Mouse (Mus musculus) lung, adult 10 weeks (tissue): ENCODE results near the gene Olfr380. TPM values are rescaled to one million over a fixed set of nuclear protein-coding genes. Genes with fewer than 3 reads are reported as not detected.

Experiments used
- polyA plus RNA-seq: library from polyadenylated mRNA; stranded (reverse); fragments of 350-450 nt; fragmentation: Illumina TruSeq; extraction: RNeasy Lipid Tissue Mini Kit (QIAGEN cat#74804); gene quantifications from one replicate; pipeline ENCODE4 v1.2.3, GENCODE M21; 2014; ENCODE audit warnings: low read depth, low replicate concordance; ENCODE audit not compliant: insufficient read depth

Olfr380 gene
- not detected for polyA plus RNA-seq

DNA sequence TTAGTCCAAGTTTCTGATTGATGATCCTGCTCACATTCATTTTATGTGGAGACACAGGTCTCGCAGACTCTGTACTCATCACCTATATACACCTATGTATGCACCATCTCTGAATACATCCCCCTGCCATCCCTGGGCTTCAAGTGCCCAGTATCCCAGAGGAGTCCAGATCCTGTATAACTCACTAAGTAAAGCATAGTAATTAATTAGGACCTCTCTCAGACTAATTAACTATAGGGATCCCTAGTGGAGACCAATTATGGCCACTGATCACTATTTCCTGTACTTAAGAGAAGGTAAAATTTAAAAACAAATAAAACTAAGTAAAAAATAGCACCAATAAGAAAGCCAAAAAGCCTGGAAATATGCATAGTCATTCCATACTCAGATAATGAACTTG lies at the start of gene Olfr380:
Olfr380 (minus strand) TSS at position 101 of the 400 bp plus-strand sequence.

DNA sequence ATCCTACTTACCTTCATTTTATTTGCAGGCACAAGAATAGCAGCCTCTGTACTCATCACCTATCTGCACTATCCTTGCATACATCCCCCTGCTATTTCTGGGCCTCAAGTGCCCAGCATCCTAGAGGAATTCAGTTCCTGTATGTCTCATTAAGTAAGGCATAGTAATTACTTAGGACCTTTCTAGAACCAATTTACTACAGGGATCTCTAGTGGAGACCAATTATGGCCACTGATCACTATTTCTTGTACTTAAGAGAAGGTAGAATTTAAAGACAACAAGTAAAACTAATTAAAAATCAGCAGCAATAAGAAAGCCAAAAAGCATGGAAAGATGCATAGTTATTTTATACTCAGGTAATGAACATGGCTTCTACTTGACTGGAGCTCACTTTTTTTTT lies 34.2 kb upstream of the Olfr380 start, which contains the start of gene Olfr381:
Olfr381 (minus strand) TSS at position 101 of the 400 bp plus-strand sequence.

DNA sequence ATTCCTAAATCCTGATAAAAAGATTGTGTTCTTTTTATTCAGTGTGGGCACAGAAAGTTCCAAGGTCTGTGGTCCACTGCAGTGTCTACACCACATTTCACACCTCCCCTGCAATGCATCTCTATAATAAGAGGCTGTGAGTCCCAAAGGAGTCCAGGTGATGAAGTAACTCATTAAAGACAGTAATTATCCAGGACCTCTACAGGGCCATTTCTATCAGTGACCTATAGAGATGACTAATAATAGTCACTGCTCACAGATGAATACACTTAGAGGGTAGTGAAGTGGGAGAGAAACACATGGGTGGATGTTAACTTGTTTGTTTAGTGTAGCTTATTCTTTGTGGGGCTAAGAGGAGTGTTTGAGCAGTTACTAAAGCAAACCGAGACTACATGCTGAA lies 28.9 kb downstream of the Olfr380 start, which contains the start of gene Olfr378:
Olfr378 (minus strand) TSS at position 101 of the 400 bp plus-strand sequence.

Other genes with a start within 250 kb of the Olfr380 start
- 0.17 TPM for gene Trpv1, start 223.2 kb downstream of the Olfr380 start, polyA plus RNA-seq
- 0.03 TPM for gene Trpv3, start 190.1 kb downstream of the Olfr380 start, polyA plus RNA-seq
- 6.8 TPM for gene Aspa, start 127.9 kb downstream of the Olfr380 start, polyA plus RNA-seq
- gene Gm49340, start 127.8 kb downstream of the Olfr380 start, polyA plus RNA-seq = not detected
- gene Spata22, start 127.8 kb downstream of the Olfr380 start, polyA plus RNA-seq = 0.19 TPM
- gene Olfr20, start 106.7 kb downstream of the Olfr380 start, polyA plus RNA-seq = not detected
- not detected for gene Olfr376, start 86.3 kb downstream of the Olfr380 start, polyA plus RNA-seq
- gene Olfr1, start 57.9 kb downstream of the Olfr380 start, polyA plus RNA-seq = not detected
- not detected for gene Olfr378, start 29.0 kb downstream of the Olfr380 start, polyA plus RNA-seq
- gene Olfr381, start 34.1 kb upstream of the Olfr380 start, polyA plus RNA-seq = not detected
- gene Olfr382, start 59.7 kb upstream of the Olfr380 start, polyA plus RNA-seq = not detected
- not detected for gene Olfr385, start 135.5 kb upstream of the Olfr380 start, polyA plus RNA-seq
- gene Olfr384, start 141.1 kb upstream of the Olfr380 start, polyA plus RNA-seq = not detected
- not detected for gene Zfp735, start 231.3 kb upstream of the Olfr380 start, polyA plus RNA-seq